Mouse (Mus musculus) ES-E14 (cell line): ENCODE data around the gene Rps3.

Experiments used
- CHD2 ChIP-seq: IDR thresholded peaks from 2 replicates; pipeline ENCODE4 v1.6.1; 2014; ENCODE audit warnings: mild to moderate bottlenecking, low read depth, low read length, inconsistent platforms
- ZC3H11A ChIP-seq: IDR thresholded peaks from 2 replicates; pipeline ENCODE4 v1.6.1; 2012; ENCODE audit warnings: low read depth, mild to moderate bottlenecking, inconsistent platforms, low read length, borderline replicate concordance

DNA sequence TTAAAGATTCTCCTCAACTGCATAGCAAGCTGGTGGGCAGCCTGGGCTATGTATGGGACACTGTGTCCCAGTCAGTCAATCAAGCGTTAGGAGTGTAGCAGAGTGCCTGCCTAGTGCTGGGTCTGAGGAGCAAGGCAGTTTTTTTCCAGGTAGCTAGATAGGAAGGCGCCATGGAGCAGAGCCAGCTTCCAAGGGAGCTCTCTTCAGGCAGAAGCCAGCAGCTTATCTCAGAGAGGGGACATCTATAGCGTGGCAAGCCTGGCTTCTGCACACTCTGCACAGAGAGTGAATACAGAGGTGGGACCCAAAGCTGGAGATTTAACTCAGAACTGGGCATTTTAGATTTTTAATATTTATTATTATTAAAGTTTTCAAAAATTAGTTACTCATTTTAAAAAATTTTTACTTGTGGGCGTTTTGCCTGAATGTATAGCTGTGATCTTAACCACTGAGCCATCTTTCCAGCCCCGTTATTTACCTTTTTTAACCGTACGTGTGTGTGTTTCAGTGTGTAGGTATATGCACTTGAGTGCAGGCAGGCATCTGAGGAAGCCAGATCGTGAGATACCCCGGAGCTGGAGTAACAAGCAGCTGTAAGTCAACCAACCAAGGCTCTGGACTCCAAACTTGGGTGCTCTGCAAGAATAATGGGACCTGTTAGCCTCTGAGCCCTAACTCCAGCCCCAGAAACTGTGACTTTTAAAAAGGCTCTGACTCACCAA, 32.7 kb upstream of the Rps3 start:
- TF ChIP-seq CHD2 (no peak), ZC3H11A (no peak)
